Mouse (Mus musculus) embryonic facial prominence, embryonic 14.5 days (tissue): ENCODE data around the gene Nrcam. TPM values are rescaled to one million over a fixed set of nuclear protein-coding genes. Genes with fewer than 3 reads are reported as not detected.

Experiments
- ATAC-seq: fragments of 200-750 bp; cut with Nextera tagmentation; 2 replicates; pipeline ENCODE4 v1.8.0; 2017; ENCODE audit warnings: low read depth, moderate number of reproducible peaks, moderate TSS enrichment
- DNase-seq: peaks from one replicate; pipeline ENCODE4 v3.0.0-alpha.2; 2015; ENCODE audit warnings: low spot score
- H3K27ac ChIP-seq: fragments of 300-500 bp; sonication (generic); replicated peaks from 2 replicates; pipeline ENCODE4 v1.5.1; 2014; ENCODE audit warnings: low read depth, mild to moderate bottlenecking, low read length, moderate library complexity
- H3K27me3 ChIP-seq: fragments of 300-500 bp; sonication (generic); replicated peaks from 2 replicates; pipeline ENCODE4 v1.6.1; 2014; ENCODE audit warnings: low read length; ENCODE audit not compliant: control insufficient read depth, insufficient read depth
- H3K36me3 ChIP-seq: fragments of 300-500 bp; sonication (generic); 2 replicates; pipeline ENCODE4 v1.6.1; 2014; ENCODE audit warnings: low read length, mixed read lengths; ENCODE audit not compliant: control insufficient read depth, insufficient read depth
- H3K4me1 ChIP-seq: fragments of 300-500 bp; sonication (generic); 2 replicates; pipeline ENCODE4 v1.6.1; 2014; ENCODE audit warnings: antibody characterized with exemption, low read length; ENCODE audit not compliant: control insufficient read depth, insufficient read depth
- H3K4me2 ChIP-seq: fragments of 300-500 bp; sonication (generic); 2 replicates; pipeline ENCODE4 v1.6.1; 2014; ENCODE audit warnings: low read depth, mild to moderate bottlenecking, low read length, moderate library complexity, mixed read lengths
- H3K4me3 ChIP-seq: fragments of 300-500 bp; sonication (generic); 2 replicates; pipeline ENCODE4 v1.5.1; 2014; ENCODE audit warnings: low read depth, mild to moderate bottlenecking, low read length
- H3K9ac ChIP-seq: fragments of 300-500 bp; sonication (generic); 2 replicates; pipeline ENCODE4 v1.6.1; 2014; ENCODE audit warnings: low read depth, mild to moderate bottlenecking, low read length, moderate library complexity, mixed read lengths
- H3K9me3 ChIP-seq: fragments of 300-500 bp; sonication (generic); 2 replicates; pipeline ENCODE4 v1.6.1; 2016; ENCODE audit warnings: low read length; ENCODE audit not compliant: control insufficient read depth
- WGBS: fragments of 180-500 bp; shearing (Covaris S2); extraction: QIAGEN DNeasy Blood & Tissue Kit; methylation state at CpG from one replicate; pipeline ENCODE4 v1.1.7; 2014; 5-methylcytosine and 5-hydroxymethylcytosine counted together
- polyA plus RNA-seq: library from polyadenylated mRNA; unstranded; fragments of >200 nt; fragmentation: Nextera tagmentation; extraction: Ambion mirVana; gene quantifications from 2 replicates; pipeline ENCODE4 v1.2.1, GENCODE M21; 2014

The Nrcam gene
- polyA plus RNA-seq, 1 experiment from 2014 or later: 8.7 TPM

DNA sequence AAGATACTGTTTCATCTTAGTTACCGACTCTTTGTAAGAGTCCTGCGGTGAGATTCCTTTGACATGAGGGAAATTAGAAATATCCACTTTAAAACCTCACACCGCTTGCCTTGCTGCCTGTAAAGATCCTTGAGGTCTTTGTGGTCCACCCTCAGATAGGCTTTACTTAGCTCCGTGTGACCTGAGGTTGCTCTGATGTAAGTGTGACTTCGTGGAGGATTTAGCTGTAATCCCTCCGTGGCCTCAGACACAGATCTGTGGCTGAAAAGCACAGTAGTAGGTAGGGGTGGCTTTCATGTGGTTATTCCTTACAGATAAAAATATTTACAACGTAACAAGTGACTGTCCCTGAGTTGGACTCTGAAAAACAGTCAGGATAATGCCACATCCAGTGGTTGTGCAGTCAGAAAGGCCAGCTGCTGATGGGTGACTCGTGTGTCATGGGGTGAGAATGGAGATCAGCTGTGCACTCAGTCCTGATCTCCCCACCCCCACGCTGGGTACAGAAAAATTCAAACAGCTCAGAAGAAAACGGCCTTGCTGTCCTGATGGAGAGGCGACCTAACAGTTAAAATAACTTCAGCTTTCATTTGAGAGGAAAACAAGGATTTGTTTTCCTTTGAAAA is 199.8 kb downstream of the Nrcam start:
- no peaks in the 10 kb centered on the region for H3K4me1 ChIP-seq
- no peak overlapping the region for H3K27ac ChIP-seq
- no peaks in the 10 kb centered on the region for H3K9me3 ChIP-seq
- peak; percentile 30; the same call in 1 of the 2 replicates for ATAC-seq
- no peak overlapping the region for H3K9ac ChIP-seq
- H3K27me3 ChIP-seq: no peaks in the 10 kb centered on the region
- 24% methylated on average over 11 of the region's 11 CpGs for WGBS
- H3K4me3 ChIP-seq: no peak overlapping the region
- peak; percentile 21 for DNase-seq
- H3K4me2 ChIP-seq: no peak overlapping the region
- no peaks in the 10 kb centered on the region for H3K36me3 ChIP-seq

DNA sequence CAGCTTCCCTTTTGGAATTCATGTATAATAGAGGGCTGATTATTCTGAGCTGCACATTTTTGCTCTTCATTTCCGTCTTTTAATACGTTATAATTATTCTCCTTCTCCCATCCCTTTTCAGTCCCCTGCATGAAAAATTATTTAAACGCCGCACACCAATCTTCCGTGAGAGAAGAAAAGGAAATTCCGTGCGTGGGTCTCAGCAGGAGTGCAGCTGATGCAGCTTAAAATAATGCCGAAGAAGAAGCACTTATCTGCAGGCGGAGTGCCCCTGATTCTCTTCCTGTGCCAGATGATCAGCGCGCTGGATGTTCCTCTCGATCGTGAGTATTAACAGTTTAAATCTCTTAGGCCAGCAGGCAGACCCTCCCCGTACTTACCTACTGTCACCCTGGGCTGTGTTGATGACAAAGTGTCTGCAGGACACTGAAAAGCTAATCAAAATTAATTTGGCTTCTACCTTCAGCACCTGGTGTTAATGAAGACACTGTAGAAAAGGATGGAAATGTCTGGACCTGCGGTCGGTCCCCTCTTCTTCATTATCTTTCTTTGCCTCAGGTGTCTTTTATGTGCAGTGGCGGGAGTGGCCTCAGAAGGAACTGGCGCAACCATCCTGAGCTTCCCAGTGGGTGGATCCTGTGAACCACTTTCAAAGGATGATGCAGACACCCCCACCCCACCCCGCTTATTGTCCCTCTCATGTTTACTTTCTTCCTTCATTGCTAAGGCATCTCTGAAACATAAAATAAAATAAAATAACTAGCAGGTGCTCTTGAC is 203.8 kb downstream of the Nrcam start:
- no peak overlapping the region for H3K4me2 ChIP-seq
- DNase-seq (no peak), ATAC-seq (no peak)
- no peaks in the 10 kb centered on the region for H3K9me3 ChIP-seq
- no peak overlapping the region for H3K9ac ChIP-seq
- H3K27me3 ChIP-seq: no peaks in the 10 kb centered on the region
- no peak overlapping the region for H3K27ac ChIP-seq
- no peak overlapping the region for H3K4me3 ChIP-seq
- H3K4me1 ChIP-seq: no peaks in the 10 kb centered on the region
- WGBS: 72% methylated on average over 19 of the region's 19 CpGs
- no peaks in the 10 kb centered on the region for H3K36me3 ChIP-seq

DNA sequence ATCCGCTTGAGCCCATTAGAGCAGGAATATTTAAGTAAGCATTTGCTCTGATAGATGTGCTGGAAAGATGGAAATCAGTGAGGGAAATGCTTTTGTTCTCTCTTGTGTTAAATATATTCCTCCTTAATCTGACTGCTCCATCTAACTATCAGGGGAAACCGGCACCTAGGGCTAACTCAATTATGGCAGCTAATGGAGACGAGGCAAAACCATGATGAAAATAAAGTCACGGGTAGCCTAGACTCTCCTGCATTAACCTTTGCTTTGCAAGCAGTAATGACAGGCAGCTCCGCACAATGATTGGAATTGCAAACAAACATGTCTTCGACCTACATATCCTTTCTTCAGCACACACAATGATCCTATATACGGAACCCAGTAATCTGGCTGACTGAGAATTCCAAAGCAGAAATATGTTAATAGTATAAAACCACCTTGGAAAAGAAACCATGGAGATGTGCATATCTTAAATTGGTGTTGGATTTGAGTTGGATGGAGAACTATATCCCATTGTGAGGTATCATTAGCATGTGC is 205.5 kb downstream of the Nrcam start:
- no peak overlapping the region for H3K4me2 ChIP-seq
- H3K27ac ChIP-seq: no peak overlapping the region
- no peaks in the 10 kb centered on the region for H3K9me3 ChIP-seq
- no peak overlapping the region for H3K4me3 ChIP-seq
- H3K4me1 ChIP-seq: no peaks in the 10 kb centered on the region
- no peaks in the 10 kb centered on the region for H3K27me3 ChIP-seq
- 82% methylated on average over 7 of the region's 7 CpGs for WGBS
- H3K36me3 ChIP-seq: no peaks in the 10 kb centered on the region
- ATAC-seq (no peak), DNase-seq (no peak)
- H3K9ac ChIP-seq: no peak overlapping the region

- Histone ChIP-seq H3K4me2 (no peak overlapping the region), H3K9me3 (no peaks in the 10 kb centered on the region), H3K27me3 (no peaks in the 10 kb centered on the region), H3K4me1 (no peaks in the 10 kb centered on the region), H3K36me3 (no peaks in the 10 kb centered on the region), H3K4me3 (no peak overlapping the region), H3K27ac (no peak overlapping the region), H3K9ac (no peak overlapping the region)
- 30% methylated on average over 5 of the region's 5 CpGs for WGBS
- no peak for DNase-seq
- ATAC-seq: no peak
These were observed 206.9 kb downstream of the Nrcam start for GRCm38 (mm10) chr12:44535623-44536022.

DNA sequence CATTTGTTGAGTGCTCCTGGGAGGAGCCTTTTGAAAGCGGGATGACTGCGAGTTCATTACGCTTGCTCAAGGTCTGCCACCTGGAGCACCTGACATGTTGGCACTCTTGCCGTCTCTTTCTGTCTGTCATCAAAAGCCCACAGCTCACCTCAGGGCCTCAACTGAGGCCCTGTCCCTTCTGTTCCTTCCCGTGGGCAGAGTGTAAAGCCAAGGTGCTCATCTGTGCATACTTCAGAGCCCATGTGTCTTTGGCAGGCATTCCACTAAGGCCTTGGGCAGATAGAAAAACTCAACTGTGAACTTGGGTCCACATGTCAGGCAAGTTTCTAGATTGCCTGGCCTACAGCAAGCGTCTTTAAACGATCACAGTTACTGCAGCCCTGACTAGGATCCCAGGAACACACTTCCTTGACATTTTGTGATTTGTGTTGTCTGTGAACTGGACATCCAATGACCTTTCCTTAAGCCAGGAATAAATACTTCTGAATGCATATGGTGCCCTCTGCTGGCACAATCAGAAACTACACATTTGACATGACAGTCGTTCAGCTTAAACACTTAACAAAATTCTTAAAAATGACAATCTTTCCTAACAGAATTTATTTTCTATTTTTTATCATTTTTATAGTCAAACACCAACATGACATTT is 219.2 kb downstream of the Nrcam start:
- ATAC-seq: no peak
- DNase-seq: peak; percentile 67

DNA sequence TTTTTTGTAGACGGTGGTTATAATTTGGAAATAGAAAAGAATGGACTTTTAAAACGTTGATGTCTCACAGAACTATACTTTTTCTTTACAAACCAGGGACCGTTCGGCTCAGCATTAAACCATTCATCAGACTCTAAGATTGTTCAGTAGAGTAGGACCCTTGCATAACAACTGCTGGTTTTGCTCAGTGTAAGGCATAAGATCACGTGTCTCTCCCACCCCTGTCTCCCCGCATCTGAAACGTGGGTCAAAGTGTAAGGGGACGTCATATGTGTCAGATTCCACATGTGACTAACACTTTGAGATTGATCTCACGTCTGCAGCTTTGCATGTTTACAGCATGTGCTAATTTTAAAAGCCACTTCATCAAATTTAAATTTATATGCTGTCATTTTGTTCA is 219.8 kb downstream of the Nrcam start:
- no peak for ATAC-seq

More for the DNA sequence above, 219.2 kb downstream of the Nrcam start:
- 54% methylated on average over 8 of the region's 8 CpGs for WGBS
- no peaks in the 10 kb centered on the region for H3K27me3 ChIP-seq
- H3K4me2 ChIP-seq: no peak overlapping the region
- no peaks in the 10 kb centered on the region for H3K36me3 ChIP-seq
- H3K9ac ChIP-seq: no peak overlapping the region
- no peaks in the 10 kb centered on the region for H3K9me3 ChIP-seq
- no peak overlapping the region for H3K27ac ChIP-seq
- H3K4me1 ChIP-seq: 0 out of 2 replicates have a peak, but pooled peaks cover 6% of the 10 kb centered on the region
- H3K4me3 ChIP-seq: no peak overlapping the region

DNA sequence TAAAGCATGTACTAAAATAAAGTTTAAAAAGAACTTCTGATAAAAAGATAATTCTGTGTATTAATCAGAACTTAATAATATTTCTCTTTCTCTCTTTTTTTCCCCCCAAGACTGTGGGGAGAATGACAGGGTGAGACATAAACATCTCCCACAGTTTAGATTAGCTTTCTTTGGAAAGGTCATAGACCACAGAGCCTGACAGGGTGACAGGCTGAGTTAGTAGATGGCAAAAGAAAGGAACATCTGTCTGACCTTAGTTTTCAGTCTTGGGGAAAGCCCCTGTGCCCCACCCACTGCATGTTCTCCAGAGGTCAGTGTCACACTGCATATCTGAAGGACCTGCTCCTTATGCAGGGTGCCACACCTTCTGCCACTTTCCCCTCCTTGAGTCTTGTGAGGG is 222.9 kb downstream of the Nrcam start:
- ATAC-seq (no peak), DNase-seq (no peak)
- Histone ChIP-seq H3K4me3 (no peak overlapping the region), H3K27ac (no peak overlapping the region), H3K27me3 (no peaks in the 10 kb centered on the region), H3K9me3 (no peaks in the 10 kb centered on the region), H3K4me2 (no peak overlapping the region), H3K4me1 (no peaks in the 10 kb centered on the region), H3K36me3 (no peaks in the 10 kb centered on the region), H3K9ac (no peak overlapping the region)

More for the DNA sequence above, 219.8 kb downstream of the Nrcam start:
- Histone ChIP-seq H3K27me3 (no peaks in the 10 kb centered on the region), H3K4me3 (no peak overlapping the region), H3K4me2 (no peak overlapping the region), H3K9me3 (no peaks in the 10 kb centered on the region), H3K9ac (no peak overlapping the region), H3K36me3 (no peaks in the 10 kb centered on the region), H3K27ac (no peak overlapping the region), H3K4me1 (0 out of 2 replicates have a peak, but pooled peaks cover 6% of the 10 kb centered on the region)
- WGBS: 50% methylated on average over 9 of the region's 9 CpGs
- DNase-seq: no peak

DNA sequence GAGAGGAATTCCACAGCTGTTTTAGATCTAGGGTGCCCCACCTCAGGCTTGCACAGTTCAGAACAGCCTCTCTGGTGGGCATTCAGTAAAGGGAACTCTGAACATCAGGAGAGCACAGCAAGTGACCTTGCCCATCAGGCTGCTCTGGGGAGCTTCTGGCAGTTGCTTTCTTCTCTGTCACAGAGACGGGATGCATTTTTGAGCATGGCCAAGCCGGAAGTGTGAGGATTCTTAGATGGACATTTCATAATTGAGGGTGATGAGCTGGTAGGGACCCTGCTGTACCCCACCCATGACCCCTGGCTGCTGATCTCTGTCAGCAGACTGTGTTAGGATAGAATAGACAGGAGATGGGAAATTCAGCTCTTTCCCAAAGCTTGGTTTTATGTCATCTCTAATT is 225.4 kb downstream of the Nrcam start:
- no peaks in the 10 kb centered on the region for H3K4me1 ChIP-seq
- H3K9ac ChIP-seq: no peak overlapping the region
- DNase-seq: no peak
- 45% methylated on average over 2 of the region's 2 CpGs for WGBS
- H3K4me2 ChIP-seq: no peak overlapping the region
- no peak overlapping the region for H3K27ac ChIP-seq
- no peak for ATAC-seq
- no peaks in the 10 kb centered on the region for H3K36me3 ChIP-seq
- no peaks in the 10 kb centered on the region for H3K9me3 ChIP-seq
- no peak overlapping the region for H3K4me3 ChIP-seq
- H3K27me3 ChIP-seq: no peaks in the 10 kb centered on the region
